Mouse (Mus musculus): ENCODE results near the gene Fbxw21.

GRCm38 (mm10) chr9:109200349-109200748 lies 38.5 kb upstream of the Fbxw21 start:
- TF ChIP-seq CTCF (IDR thresholded peaks at IDR 0.05; ENCODE audit: low read depth): no peak
- no peak for TF ChIP-seq EP300 (IDR thresholded peaks at IDR 0.05; ENCODE audit: low read depth)

Data from heart, postnatal 0 days (tissue).